Comparison of ENCODE assay signal across 25 mouse cellular contexts in the genomic region with DNA sequence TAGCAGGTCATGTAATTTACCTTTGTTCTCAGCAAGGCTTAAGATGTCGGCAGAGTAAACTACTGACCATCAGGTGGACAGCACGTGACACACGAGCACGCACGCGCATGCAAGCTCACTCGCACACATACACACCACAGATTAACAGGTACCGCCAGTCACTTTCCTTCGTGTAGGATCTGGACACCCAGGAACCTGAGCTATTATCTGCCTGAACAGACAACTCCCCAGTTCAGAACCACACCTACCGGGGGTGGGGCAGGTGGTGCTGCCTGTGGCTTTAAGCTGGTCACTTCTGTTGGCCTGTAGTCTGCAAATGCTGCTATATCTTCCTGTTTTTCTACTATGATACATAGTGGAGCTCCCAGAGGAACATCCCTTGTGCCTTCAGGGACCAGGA. TPM values are rescaled to one million over a fixed set of nuclear protein-coding genes. Genes with fewer than 3 reads are reported as not detected.
DNase-seq lines count a peak whose midpoint lies in the region; ATAC-seq lines count a peak whose summit lies in the region.
"Had no signal": no experiment of that assay in that cellular context is flagged by ENCODE, and none has a peak within 500 bp of the region (broad histone marks: within the 10 kb centered on the region; RNA-seq: fewer than 3 reads in every experiment).

No protein-coding gene starts in this region.

- WGBS in liver, embryonic 15.5 days (ENCODE audit: insufficient replicate concordance): 58% methylated on average over 10 of the region's 10 CpGs
- WGBS in forebrain, embryonic 11.5 days: 93% methylated on average over 10 of the region's 10 CpGs

- intact Hi-C loops in heart, postnatal 36 days (cut with DNase I): no loop called here

- peak overlapping the region; percentile 39 for H3K4me2 ChIP-seq in liver, embryonic 15.5 days
- no peak overlapping the region for H3K4me2 ChIP-seq in forebrain, embryonic 11.5 days (ENCODE audit: low read depth, low read length, severe bottlenecking)
- H3K4me2 ChIP-seq: forebrain, embryonic 13.5 days; intestine, embryonic 15.5 days; kidney, embryonic 15.5 days; limb, embryonic 12.5 days; midbrain, embryonic 15.5 days; neural tube, embryonic 12.5 days had no signal

- H3K9ac ChIP-seq in liver, embryonic 15.5 days: no peak overlapping the region
- no peak overlapping the region for H3K9ac ChIP-seq in forebrain, embryonic 11.5 days (ENCODE audit: low read length)
- H3K9ac ChIP-seq: forebrain, embryonic 13.5 days; intestine, embryonic 15.5 days; kidney, embryonic 15.5 days; limb, embryonic 12.5 days; midbrain, embryonic 15.5 days; neural tube, embryonic 12.5 days had no signal

- H3K4me1 ChIP-seq in liver, embryonic 15.5 days (replicated peaks): peaks cover 9% of the 10 kb centered on the region
- H3K4me1 ChIP-seq in forebrain, embryonic 11.5 days (replicated peaks; ENCODE audit: control insufficient read depth, insufficient read depth, low read length): no peaks in the 10 kb centered on the region
- H3K4me1 ChIP-seq: forebrain, embryonic 13.5 days; hindbrain, embryonic 10.5 days; intestine, embryonic 15.5 days; kidney, embryonic 15.5 days; limb, embryonic 12.5 days; midbrain, embryonic 15.5 days; neural tube, embryonic 12.5 days had no signal

- H3K4me3 ChIP-seq in liver, embryonic 15.5 days (replicated peaks): no peak overlapping the region
- H3K4me3 ChIP-seq in forebrain, embryonic 11.5 days (ENCODE audit: low read depth, low read length): no peak overlapping the region
- H3K4me3 ChIP-seq: forebrain, embryonic 13.5 days; hindbrain, embryonic 10.5 days; intestine, embryonic 15.5 days; kidney, embryonic 15.5 days; limb, embryonic 12.5 days; midbrain, embryonic 15.5 days; neural tube, embryonic 12.5 days had no signal

- peak; percentile 42 for DNase-seq in heart, adult 11 months
- DNase-seq in heart, postnatal 36 days: no peak
- peak; percentile 12 for DNase-seq in yolk sac, embryonic 10.5 days (ENCODE audit: low spot score)
- DNase-seq in kidney, adult 9 months: no peak
- no peak for DNase-seq in forebrain, embryonic 11.5 days (ENCODE audit: low spot score)
- DNase-seq: adrenal gland, postnatal 36 days; cerebellum, adult 18-20 months; cerebellum, postnatal 14 days; kidney, postnatal 36 days; layer of hippocampus, postnatal 36 days; lung, adult 2 months; lung, postnatal 36 days; retina, postnatal 1 day; right cerebral cortex, postnatal 25 days; spleen, adult 18-20 months had no signal

- peaks cover 79% of the 10 kb centered on the region for H3K36me3 ChIP-seq in liver, embryonic 15.5 days (replicated peaks)
- peaks cover 10% of the 10 kb centered on the region; the same call in 1 of the 2 replicates for H3K36me3 ChIP-seq in forebrain, embryonic 11.5 days (ENCODE audit: control insufficient read depth, insufficient read depth, low read length)

- no peaks in the 10 kb centered on the region for H3K27me3 ChIP-seq in liver, embryonic 15.5 days
- no peaks in the 10 kb centered on the region for H3K27me3 ChIP-seq in forebrain, embryonic 11.5 days (ENCODE audit: control insufficient read depth, insufficient read depth, low read length)
- H3K27me3 ChIP-seq: forebrain, embryonic 13.5 days; intestine, embryonic 15.5 days; kidney, embryonic 15.5 days; limb, embryonic 12.5 days; midbrain, embryonic 15.5 days; neural tube, embryonic 12.5 days had no signal

- peak overlapping the region; percentile 14; the same call in 1 of the 2 replicates for H3K27ac ChIP-seq in liver, embryonic 15.5 days (replicated peaks)
- H3K27ac ChIP-seq in forebrain, embryonic 11.5 days (ENCODE audit: low read depth, low read length): no peak overlapping the region
- H3K27ac ChIP-seq: forebrain, embryonic 13.5 days; hindbrain, embryonic 10.5 days; intestine, embryonic 15.5 days; kidney, embryonic 15.5 days; limb, embryonic 12.5 days; midbrain, embryonic 15.5 days; neural tube, embryonic 12.5 days had no signal

- no peaks in the 10 kb centered on the region for H3K9me3 ChIP-seq in liver, embryonic 15.5 days (replicated peaks)
- H3K9me3 ChIP-seq in forebrain, embryonic 11.5 days (ENCODE audit: control insufficient read depth, low read length): no peaks in the 10 kb centered on the region
- H3K9me3 ChIP-seq: forebrain, embryonic 13.5 days; hindbrain, embryonic 10.5 days; intestine, embryonic 15.5 days; kidney, embryonic 15.5 days; limb, embryonic 12.5 days; midbrain, embryonic 15.5 days; neural tube, embryonic 12.5 days had no signal

- peak; percentile 91 for ATAC-seq in erythroid progenitor cell, adult 5-6 weeks (replicated peaks; ENCODE audit: low FRiP score, poor library complexity, severe bottlenecking)
- ATAC-seq in liver, embryonic 15.5 days (ENCODE audit: insufficient read depth): peak; percentile 85
- no peak for ATAC-seq in forebrain, embryonic 11.5 days (replicated peaks; ENCODE audit: low FRiP score)
- ATAC-seq: forebrain, embryonic 13.5 days; hindbrain, embryonic 16.5 days; intestine, embryonic 15.5 days; midbrain, embryonic 15.5 days had no signal

RNA-seq across cellular contexts. Expression of gene Dlat, which starts 9.1 kb away (rescaled TPM):
- 100 to 1,000 TPM; 399 to 460 TPM for total RNA-seq in heart, postnatal 36 days (2021)
- total RNA-seq in erythroid progenitor cell, adult 5-6 weeks (2015; ENCODE audit: low replicate concordance): 8.0 and 12.3 TPM in 2 replicates
- total RNA-seq in erythroid progenitor cell, adult 5-6 weeks (2017; ENCODE audit: low replicate concordance): 6.9 and 15.3 TPM in 2 replicates
- 23.2 and 24.6 TPM in 2 replicates for polyA plus RNA-seq in liver, embryonic 15.5 days (2015; fragmentation: Nextera tagmentation; extraction: Ambion mirVana)
- 53.2 and 57.7 TPM in 2 replicates for polyA plus RNA-seq in forebrain, embryonic 11.5 days (2014; fragmentation: Nextera tagmentation; extraction: Ambion mirVana)

RNA-seq across cellular contexts. Expression of gene Nkapd1, which starts 33.2 kb away (rescaled TPM):
- total RNA-seq in heart, postnatal 36 days (2021): 10 to 100 TPM; 13.0 to 16.5 TPM
- 11.3 and 16.9 TPM in 2 replicates for total RNA-seq in erythroid progenitor cell, adult 5-6 weeks (2015; ENCODE audit: low replicate concordance)
- 7.2 and 11.9 TPM in 2 replicates for total RNA-seq in erythroid progenitor cell, adult 5-6 weeks (2017; ENCODE audit: low replicate concordance)
- polyA plus RNA-seq in liver, embryonic 15.5 days (2015; fragmentation: Nextera tagmentation; extraction: Ambion mirVana): 5.6 and 7.0 TPM in 2 replicates
- 23.3 and 24.3 TPM in 2 replicates for polyA plus RNA-seq in forebrain, embryonic 11.5 days (2014; fragmentation: Nextera tagmentation; extraction: Ambion mirVana)

RNA-seq across cellular contexts. Expression of gene Pih1d2, which starts 33.4 kb away (rescaled TPM):
- total RNA-seq in heart, postnatal 36 days (2021): under 1 TPM in 1 of 2 experiments, not detected in 1; 0.65 TPM
- total RNA-seq in erythroid progenitor cell, adult 5-6 weeks (2015; ENCODE audit: low replicate concordance): not detected in 2 replicates
- total RNA-seq in erythroid progenitor cell, adult 5-6 weeks (2017; ENCODE audit: low replicate concordance): 0.64 TPM in 1 of 2 replicates, not detected in the other
- 0.75 and 1.0 TPM in 2 replicates for polyA plus RNA-seq in liver, embryonic 15.5 days (2015; fragmentation: Nextera tagmentation; extraction: Ambion mirVana)
- polyA plus RNA-seq in forebrain, embryonic 11.5 days (2014; fragmentation: Nextera tagmentation; extraction: Ambion mirVana): 7.2 and 8.6 TPM in 2 replicates

RNA-seq across cellular contexts. Expression of gene Timm8b, which starts 46.8 kb away (rescaled TPM):
- 100 to 1,000 TPM; 271 to 284 TPM for total RNA-seq in heart, postnatal 36 days (2021)
- 29.6 and 98.1 TPM in 2 replicates for total RNA-seq in erythroid progenitor cell, adult 5-6 weeks (2015; ENCODE audit: low replicate concordance)
- 22.5 and 77.4 TPM in 2 replicates for total RNA-seq in erythroid progenitor cell, adult 5-6 weeks (2017; ENCODE audit: low replicate concordance)
- 130 and 158 TPM in 2 replicates for polyA plus RNA-seq in liver, embryonic 15.5 days (2015; fragmentation: Nextera tagmentation; extraction: Ambion mirVana)
- 318 and 323 TPM in 2 replicates for polyA plus RNA-seq in forebrain, embryonic 11.5 days (2014; fragmentation: Nextera tagmentation; extraction: Ambion mirVana)

RNA-seq across cellular contexts. Expression of gene Sdhd, which starts 46.9 kb away (rescaled TPM):
- 100 to 1,000 TPM; 693 to 712 TPM for total RNA-seq in heart, postnatal 36 days (2021)
- 79.6 and 82.2 TPM in 2 replicates for total RNA-seq in erythroid progenitor cell, adult 5-6 weeks (2015; ENCODE audit: low replicate concordance)
- 43.1 and 59.0 TPM in 2 replicates for total RNA-seq in erythroid progenitor cell, adult 5-6 weeks (2017; ENCODE audit: low replicate concordance)
- polyA plus RNA-seq in liver, embryonic 15.5 days (2015; fragmentation: Nextera tagmentation; extraction: Ambion mirVana): 296 and 323 TPM in 2 replicates
- 257 and 262 TPM in 2 replicates for polyA plus RNA-seq in forebrain, embryonic 11.5 days (2014; fragmentation: Nextera tagmentation; extraction: Ambion mirVana)

Comparison
In these comparisons a context has a peak if more than half of its experiments do, and no peak if none do; other contexts are left out.
1. DNase-seq: peak in heart, adult 11 months (single experiment) and yolk sac, embryonic 10.5 days (single experiment); none in heart, postnatal 36 days (0 of 2), kidney, adult 9 months (single experiment) and forebrain, embryonic 11.5 days (single experiment).
2. RNA of gene Dlat, which starts 9.1 kb away (total RNA-seq): 399 to 460 TPM in heart, postnatal 36 days; 6.9 to 15.3 TPM in erythroid progenitor cell, adult 5-6 weeks; every median in the first group is over 10 times any median in the second.